Mouse (Mus musculus) forelimb bud, embryonic 11.5 days (tissue): ENCODE results near the gene Epas1.
A peak's percentile ranks its signal among the peaks of the same experiment; 100 is the strongest.

Experiments
- DNase-seq: peaks from one replicate; pipeline ENCODE4 v3.0.0-alpha.2; 2012; ENCODE audit warnings: low read depth, low spot score

Epas1 gene

DNA sequence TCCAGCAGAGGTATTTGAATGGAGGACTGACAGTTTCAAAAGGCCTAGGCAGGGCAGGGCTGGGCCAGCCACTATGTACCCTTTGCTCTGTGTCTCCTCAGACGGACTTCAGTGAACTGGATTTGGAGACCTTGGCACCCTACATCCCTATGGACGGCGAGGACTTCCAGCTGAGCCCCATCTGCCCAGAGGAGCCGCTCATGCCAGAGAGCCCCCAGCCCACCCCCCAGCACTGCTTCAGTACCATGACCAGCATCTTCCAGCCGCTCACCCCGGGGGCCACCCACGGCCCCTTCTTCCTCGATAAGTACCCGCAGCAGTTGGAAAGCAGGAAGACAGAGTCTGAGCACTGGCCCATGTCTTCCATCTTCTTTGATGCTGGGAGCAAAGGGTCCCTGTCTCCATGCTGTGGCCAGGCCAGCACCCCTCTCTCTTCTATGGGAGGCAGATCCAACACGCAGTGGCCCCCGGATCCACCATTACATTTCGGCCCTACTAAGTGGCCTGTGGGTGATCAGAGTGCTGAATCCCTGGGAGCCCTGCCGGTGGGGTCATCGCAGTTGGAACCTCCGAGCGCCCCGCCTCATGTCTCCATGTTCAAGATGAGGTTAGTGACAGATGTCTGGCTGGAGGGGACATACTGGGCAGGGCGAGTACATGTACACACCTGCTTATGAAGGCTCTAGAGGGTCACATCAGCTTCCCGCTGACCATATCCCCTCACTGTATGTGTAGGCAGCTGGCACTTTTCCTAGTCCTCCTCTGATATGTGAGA lies 74.1 kb downstream of the Epas1 start:
- no peak for DNase-seq

DNA sequence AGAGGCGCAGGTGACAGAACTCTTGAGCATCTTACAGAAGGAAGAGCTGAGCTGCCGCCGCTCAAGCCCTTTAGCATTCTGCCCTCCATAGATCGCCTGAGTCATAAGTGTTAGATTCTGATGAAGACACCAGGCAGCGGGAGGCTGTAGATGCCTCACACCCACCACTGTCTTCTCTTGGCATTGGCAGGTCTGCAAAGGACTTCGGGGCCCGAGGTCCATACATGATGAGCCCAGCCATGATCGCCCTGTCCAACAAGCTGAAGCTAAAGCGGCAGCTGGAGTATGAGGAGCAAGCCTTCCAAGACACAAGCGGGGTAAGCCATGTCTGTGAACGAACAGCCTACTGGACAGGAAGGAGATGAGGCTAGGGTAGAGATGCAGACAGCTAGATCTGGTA lies 75.0 kb downstream of the Epas1 start:
- DNase-seq: no peak

DNA sequence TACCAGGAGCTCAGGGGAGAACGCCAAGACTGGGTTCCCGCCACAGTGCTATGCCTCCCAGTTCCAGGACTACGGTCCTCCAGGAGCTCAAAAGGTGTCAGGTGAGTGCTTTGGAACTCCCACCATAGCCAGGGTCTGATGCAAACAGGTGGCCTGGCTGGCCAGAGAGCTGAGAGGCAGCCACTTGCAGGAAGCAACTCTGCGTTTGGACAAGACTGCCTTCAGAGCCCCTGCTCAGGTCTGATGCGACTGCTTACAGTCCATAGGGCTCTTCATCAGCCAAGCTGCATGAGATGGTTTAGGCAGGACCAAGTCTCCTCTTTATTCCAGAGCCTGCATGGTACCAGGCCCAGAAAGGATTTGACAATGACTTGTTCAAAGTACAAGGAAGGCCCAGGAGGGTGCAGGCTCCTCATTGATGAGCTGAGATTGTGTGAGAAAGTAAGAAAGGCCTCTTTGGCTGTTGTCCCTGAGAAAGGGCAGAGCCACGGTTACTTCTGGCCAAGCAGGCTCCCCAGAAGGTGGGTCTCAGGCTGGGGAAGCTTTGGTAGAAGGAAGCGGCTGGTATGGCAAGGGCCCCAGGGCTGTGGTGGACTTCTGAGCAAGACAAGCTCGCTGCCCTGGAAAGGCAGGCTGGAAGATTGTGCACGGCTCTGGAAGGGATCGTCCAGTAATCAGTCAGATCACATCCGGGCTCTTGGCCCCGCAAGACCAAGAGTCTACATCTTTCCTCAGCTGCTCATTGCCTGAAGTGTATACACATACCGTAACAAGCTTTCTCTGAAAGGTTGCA lies 76.1 kb downstream of the Epas1 start:
- DNase-seq: no peak

DNA sequence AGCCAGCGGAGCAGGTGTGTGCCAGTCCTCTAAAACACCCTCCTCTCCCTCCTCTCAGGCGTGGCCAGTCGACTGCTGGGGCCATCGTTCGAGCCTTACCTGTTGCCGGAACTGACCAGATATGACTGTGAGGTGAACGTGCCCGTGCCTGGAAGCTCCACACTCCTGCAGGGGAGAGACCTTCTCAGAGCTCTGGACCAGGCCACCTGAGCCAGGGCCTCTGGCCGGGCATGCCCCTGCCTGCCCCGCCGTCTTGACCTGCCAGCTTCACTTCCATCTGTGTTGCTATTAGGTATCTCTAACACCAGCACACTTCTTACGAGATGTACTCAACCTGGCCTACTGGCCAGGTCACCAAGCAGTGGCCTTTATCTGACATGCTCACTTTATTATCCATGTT lies 77.4 kb downstream of the Epas1 start:
- DNase-seq: no peak

DNA sequence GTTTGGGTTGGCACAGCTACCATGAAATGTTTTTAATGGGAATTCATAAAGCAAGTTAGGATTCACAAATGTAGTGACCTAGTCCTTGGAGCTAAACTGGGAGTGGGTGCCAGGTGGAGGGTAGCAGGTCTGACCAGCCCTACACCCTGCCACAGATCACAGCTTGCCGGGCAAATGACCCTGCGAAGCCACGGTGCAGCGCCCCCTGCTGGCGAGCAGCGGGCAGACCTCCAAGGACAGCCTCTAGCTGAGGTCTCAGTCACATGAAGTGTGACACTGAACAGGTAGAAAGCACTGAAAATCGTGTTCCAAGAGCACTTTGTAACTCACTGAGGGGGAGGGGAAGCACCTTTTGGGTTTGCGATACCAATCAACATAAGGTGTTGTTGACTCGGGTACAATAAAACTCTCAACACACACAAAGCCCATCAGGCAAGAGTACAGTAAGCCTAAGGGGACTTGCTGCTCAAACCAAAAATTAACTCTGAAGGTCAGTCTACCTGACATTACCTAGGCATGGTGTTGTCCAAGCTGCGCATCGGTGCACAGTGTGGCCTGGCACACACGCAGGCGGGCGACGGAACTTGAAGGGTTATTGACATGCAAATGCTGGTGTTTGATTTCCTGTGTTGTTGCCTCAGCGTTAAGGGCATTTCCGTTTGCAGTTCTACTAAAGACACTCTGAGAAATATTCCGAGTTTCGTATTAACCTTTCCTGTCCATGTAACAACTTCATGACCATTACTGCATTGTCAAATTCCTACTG lies 79.2 kb downstream of the Epas1 start:
- peak; percentile 6 for DNase-seq

DNA sequence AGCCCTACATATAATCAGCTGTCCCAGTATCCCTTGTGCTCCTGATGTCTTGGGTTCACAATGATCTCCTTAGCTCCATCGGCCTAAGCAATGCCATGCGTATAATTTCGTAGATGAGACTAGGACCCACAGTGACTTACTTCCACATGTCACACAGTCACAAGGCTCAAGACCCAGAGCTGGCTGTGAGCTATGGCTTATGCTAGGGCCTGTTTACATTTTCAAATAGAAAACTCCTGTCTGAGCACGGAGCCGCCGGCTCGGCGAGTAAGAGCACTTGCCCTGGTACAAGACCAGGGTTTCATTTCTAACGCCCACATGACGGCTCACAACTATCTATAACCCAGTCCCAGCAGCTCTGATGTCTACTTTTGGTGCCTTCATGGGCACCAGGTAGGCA lies 80.4 kb downstream of the Epas1 start:
- DNase-seq: no peak

DNA sequence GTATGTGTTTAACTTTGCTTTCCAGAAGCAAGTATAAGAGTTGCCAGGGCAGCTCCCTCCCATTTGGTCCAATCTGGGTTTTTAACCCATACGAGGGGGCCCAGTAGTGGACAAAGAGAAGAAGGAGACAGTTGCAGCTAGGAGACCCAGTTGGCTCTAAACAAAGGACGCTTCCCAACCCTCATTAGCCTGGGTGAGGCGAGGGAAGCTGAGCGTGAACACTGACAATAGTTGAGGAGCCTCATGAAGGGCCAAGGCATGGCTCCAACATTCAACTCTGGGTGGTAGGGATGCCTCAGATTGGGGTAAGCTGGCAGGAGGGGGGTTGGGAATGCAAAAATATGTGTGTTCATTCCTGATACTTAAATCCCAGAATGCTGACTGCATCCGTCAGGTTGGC lies 85.8 kb downstream of the Epas1 start:
- DNase-seq: no peak

DNA sequence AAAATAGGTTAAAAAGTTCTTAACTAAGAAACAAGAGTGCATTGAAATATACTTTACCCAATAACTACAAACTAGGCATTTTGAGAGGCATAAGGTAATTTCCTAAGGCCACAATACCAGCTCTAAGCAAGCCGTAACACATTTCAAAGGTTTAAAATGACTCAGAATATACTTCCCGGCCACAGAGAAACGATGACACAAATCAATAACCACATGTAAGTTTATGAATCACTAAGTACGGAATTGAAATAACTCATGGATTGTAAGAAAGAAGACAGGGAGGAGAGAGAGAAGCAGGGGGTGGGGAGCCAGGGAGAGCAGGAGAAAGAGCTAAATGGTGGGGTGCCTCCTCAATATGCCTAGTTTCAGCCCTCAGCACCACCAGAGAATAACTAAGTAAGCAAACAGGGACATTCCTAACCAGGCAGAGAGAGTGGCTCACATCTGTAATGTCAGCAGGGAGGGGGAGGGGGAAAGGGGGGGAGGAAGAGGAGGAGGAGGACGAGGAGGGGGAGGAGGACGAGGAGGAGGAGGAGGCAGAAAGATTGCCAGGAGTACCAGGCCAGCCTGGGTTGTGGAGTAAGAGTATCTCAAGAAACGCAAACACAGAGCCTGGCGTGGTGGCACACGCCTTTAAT lies 97.3 kb downstream of the Epas1 start:
- DNase-seq: no peak

DNA sequence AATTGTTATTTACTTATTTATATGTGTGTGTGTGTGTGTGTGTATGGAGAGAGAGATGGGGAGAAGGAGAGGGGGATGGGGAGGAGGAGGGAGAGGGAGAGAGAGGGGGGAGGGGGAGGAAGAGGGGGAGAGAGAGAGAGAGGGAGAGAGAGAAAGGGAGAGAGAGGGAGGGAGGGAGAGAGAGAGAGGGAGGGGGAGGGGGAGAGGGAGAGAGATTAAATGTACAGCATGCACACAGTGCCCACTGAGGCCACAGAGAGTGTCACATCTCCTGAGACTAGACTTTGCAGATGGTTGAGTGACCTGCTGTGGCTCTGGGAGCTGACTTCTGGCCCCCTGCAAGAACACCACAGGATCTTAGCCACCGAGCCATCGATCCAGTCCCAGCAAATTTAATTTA lies 98.3 kb downstream of the Epas1 start:
- no peak for DNase-seq

DNA sequence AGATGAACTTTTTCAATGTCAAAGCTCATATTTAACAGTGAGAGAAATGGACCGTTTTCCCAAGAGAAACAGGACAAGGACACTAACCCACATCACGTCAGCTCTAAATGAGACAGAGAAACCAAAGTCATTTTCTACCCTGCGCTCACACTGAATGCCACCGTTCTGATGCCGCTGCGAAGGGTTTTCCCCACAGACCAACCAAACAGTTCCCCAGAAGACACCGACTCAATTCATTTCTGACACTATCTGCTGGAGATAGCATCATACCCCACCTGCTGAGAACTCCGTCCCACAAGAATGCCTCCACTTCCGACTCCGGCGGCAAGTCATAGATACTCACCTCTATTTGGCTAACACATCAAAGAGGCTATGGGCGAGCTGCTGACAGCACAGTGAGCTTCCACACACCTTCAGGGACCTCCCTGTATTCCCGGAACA lies 99.1 kb downstream of the Epas1 start:
- DNase-seq: no peak

DNA sequence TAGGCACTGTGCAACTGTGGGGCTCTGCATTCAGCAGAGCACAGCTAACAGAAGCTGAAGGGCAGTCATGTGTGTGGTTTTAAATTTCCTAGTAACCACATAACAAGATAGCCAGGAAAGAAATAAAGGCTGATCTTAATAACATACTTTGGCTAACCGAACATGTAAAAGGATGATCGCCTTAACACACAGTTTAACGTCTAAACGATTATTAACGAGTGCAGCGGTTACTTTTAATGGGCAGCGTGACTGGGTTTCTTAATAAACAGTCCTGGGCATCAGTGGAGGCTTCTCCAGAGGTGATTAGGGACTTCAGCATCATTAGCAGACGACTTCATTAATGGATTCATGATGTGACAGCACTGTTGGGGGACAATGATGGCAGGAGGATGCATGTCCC lies 117.1 kb downstream of the Epas1 start:
- DNase-seq: peak; percentile 9

DNA sequence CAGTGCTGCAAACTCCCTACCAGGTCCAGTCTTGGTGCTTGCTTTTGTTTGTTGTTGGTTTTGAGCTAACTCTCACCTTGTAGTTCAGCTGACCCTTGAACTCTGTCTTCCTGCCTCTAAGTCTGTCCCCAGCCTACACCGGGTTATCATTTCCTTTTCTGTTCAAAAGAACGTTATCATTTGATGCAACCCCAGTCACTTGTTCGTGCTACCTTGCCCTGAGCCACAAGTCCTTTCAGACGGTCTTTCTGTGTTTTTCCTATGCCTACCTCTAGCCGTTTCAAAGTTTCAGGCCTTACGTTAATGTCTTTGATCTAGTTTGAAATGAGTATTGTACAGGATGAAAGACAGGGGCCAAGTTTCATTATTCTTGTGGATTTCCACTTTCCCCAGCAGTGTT lies 119.1 kb downstream of the Epas1 start:
- no peak for DNase-seq

DNA sequence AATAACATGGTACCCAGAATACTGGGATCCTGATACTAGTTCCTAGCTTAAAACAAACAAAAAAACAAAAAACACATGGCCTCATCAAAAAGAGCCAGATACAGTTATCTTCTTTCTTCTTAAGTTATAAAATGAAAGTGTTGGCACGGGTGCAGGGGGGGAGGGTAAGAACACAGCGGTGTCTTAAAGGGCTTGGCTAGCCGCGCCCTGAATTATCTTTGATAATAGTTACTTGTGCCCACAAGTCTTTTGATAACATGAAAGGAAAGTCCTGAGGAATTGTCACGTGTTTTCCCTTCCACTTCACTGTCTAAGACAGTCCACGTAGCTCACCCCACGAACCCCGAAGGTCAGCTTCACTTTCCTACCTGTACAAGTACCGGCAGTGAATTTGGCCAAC lies 123.4 kb downstream of the Epas1 start:
- no peak for DNase-seq

DNA sequence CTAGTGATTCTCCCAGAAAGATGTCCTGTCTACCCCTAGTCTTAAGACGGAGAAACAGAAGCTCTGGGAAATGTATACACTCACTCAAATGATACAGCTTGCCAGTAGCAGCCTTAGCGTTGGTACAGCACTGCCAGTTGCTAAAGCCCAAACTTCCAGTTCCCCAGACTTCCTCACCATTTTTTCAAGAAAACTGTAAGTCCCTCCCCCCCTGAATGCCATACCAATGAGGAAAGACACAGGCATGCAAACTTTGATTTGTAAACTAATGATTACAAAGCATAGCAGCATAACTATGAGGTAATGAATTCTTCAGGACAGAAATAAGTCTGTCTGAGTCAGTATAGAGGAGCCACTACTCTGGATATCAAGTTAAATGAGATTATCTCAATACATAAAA lies 124.2 kb downstream of the Epas1 start:
- no peak for DNase-seq

DNA sequence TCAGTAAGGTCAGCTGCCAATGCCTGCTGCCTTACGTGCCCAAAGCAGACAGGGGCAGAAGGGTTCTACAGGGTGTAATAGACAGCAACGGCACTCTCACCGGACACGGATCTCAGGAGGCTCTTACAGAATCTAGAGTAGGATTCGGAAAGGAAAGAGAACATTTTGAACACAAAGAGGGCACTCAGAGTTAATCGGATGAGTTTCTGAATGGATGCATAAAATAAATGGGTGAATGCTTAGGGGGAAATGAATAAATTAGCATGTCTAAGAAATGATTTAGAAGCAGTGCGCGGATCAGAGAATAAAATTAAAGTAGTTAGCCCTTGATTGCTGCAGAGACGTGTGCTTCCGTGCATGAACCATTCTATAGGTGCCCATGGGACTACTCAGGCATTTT lies 126.6 kb downstream of the Epas1 start:
- no peak for DNase-seq

DNA sequence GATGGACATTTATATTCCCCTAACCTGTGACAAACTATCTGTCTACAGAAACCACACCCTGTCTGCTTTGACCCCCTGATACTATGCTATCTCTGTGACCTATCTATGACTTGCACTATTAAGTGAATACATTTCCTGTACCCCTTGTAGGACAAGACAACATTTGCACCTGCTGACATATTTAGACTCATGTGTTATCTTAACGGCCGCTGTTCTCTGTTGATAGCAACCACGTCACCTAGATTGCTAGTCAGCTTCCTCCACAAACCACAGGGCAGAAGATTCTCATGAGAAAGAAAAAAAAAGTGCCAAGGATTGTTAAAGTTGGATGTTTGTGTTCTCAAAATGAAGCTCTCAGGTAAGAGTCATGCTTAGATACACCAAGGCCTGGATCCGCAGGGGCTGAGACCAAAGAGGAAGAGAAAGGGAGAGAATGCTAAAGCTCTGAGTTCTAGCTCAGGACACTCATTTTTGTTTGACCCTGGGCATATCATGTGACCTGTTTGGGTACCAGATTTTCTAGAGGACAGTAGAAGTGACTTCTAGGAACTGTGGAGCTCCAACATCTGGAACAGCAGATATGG lies 127.1 kb downstream of the Epas1 start:
- no peak for DNase-seq
